Comparison of ENCODE assay signal across 22 mouse cellular contexts in genomic region chr13:109533838-109534523, GRCm38 (mm10).
DNase-seq lines count a peak whose midpoint lies in the region; ATAC-seq lines count a peak whose summit lies in the region.
"Had no signal": no experiment of that assay in that cellular context is flagged by ENCODE, and none has a peak within 500 bp of the region (broad histone marks: within the 10 kb centered on the region; RNA-seq: fewer than 3 reads in every experiment).

No protein-coding gene starts in this region.

- H3K27me3 ChIP-seq in hindbrain, embryonic 12.5 days, result no peaks in the 10 kb centered on the region
- no peaks in the 10 kb centered on the region for H3K27me3 ChIP-seq in hindbrain, embryonic 10.5 days (ENCODE audit: insufficient read depth, poor library complexity, severe bottlenecking)
- no peaks in the 10 kb centered on the region for H3K27me3 ChIP-seq in hindbrain, embryonic 14.5 days (ENCODE audit: control insufficient read depth, insufficient read depth, low read length)
- H3K27me3 ChIP-seq in midbrain, embryonic 12.5 days, result no peaks in the 10 kb centered on the region
- no peaks in the 10 kb centered on the region for H3K27me3 ChIP-seq in neural tube, embryonic 14.5 days (ENCODE audit: control insufficient read depth, insufficient read depth, low read length)
- H3K27me3 ChIP-seq: limb, embryonic 15.5 days; liver, embryonic 15.5 days had no signal

- peak overlapping the region; percentile 64 for H3K27ac ChIP-seq in hindbrain, embryonic 12.5 days
- H3K27ac ChIP-seq in hindbrain, embryonic 10.5 days, result no peak overlapping the region
- H3K27ac ChIP-seq in hindbrain, embryonic 14.5 days, result peak overlapping the region; percentile 78
- peak overlapping the region; percentile 69 for H3K27ac ChIP-seq in midbrain, embryonic 12.5 days (replicated peaks)
- peak overlapping the region; percentile 69 for H3K27ac ChIP-seq in neural tube, embryonic 14.5 days (ENCODE audit: low read depth, low read length)
- H3K27ac ChIP-seq: layer of hippocampus, adult 2 months; limb, embryonic 15.5 days; liver, embryonic 15.5 days had no signal

- H3K9me3 ChIP-seq in hindbrain, embryonic 12.5 days (replicated peaks), result no peaks in the 10 kb centered on the region
- H3K9me3 ChIP-seq in hindbrain, embryonic 10.5 days, result no peaks in the 10 kb centered on the region
- H3K9me3 ChIP-seq in hindbrain, embryonic 14.5 days (ENCODE audit: control insufficient read depth, low read length), result no peaks in the 10 kb centered on the region
- no peaks in the 10 kb centered on the region for H3K9me3 ChIP-seq in midbrain, embryonic 12.5 days
- H3K9me3 ChIP-seq in neural tube, embryonic 14.5 days (ENCODE audit: control insufficient read depth, low read length), result no peaks in the 10 kb centered on the region
- H3K9me3 ChIP-seq: limb, embryonic 15.5 days; liver, embryonic 15.5 days had no signal

- ATAC-seq in hindbrain, embryonic 12.5 days (ENCODE audit: low FRiP score), result peak; percentile 63; the same call in 1 of the 2 replicates
- ATAC-seq in hindbrain, embryonic 14.5 days (ENCODE audit: low FRiP score), result no peak
- ATAC-seq in midbrain, embryonic 12.5 days (ENCODE audit: low FRiP score, low read depth), result peak; percentile 80
- ATAC-seq in neural tube, embryonic 14.5 days (ENCODE audit: low read depth), result peak; percentile 70
- ATAC-seq: activated CD4-positive, CD25-positive, alpha-beta regulatory T cell, adult 4 months; lung, postnatal 0 days had no signal

- H3K9ac ChIP-seq in hindbrain, embryonic 12.5 days, result no peak overlapping the region
- no peak overlapping the region for H3K9ac ChIP-seq in hindbrain, embryonic 14.5 days
- no peak overlapping the region for H3K9ac ChIP-seq in midbrain, embryonic 12.5 days (replicated peaks)
- H3K9ac ChIP-seq in neural tube, embryonic 14.5 days (replicated peaks; ENCODE audit: low read depth, low read length), result no peak overlapping the region
- H3K9ac ChIP-seq: limb, embryonic 15.5 days; liver, embryonic 15.5 days had no signal

- WGBS in hindbrain, embryonic 12.5 days, result 59% methylated on average over 3 of the region's 3 CpGs
- WGBS in hindbrain, embryonic 10.5 days, result 73% methylated on average over 3 of the region's 3 CpGs
- 34% methylated on average over 3 of the region's 3 CpGs for whole genome bisulfite sequencing in hindbrain, embryonic 14.5 days
- 43% methylated on average over 3 of the region's 3 CpGs for WGBS in midbrain, embryonic 12.5 days
- 36% methylated on average over 3 of the region's 3 CpGs for WGBS in neural tube, embryonic 14.5 days

- no peak overlapping the region for H3K4me2 ChIP-seq in hindbrain, embryonic 12.5 days (replicated peaks)
- H3K4me2 ChIP-seq in hindbrain, embryonic 14.5 days (replicated peaks), result 0 out of 2 replicates have a peak overlapping the region, but pooled peaks have one; percentile 4
- no peak overlapping the region for H3K4me2 ChIP-seq in midbrain, embryonic 12.5 days (replicated peaks)
- H3K4me2 ChIP-seq in neural tube, embryonic 14.5 days (ENCODE audit: low read depth, low read length), result no peak overlapping the region
- H3K4me2 ChIP-seq: limb, embryonic 15.5 days; liver, embryonic 15.5 days had no signal

- H3K4me3 ChIP-seq in hindbrain, embryonic 12.5 days, result no peak overlapping the region
- H3K4me3 ChIP-seq in hindbrain, embryonic 10.5 days, result no peak overlapping the region
- no peak overlapping the region for H3K4me3 ChIP-seq in hindbrain, embryonic 14.5 days (replicated peaks; ENCODE audit: low read length)
- no peak overlapping the region for H3K4me3 ChIP-seq in midbrain, embryonic 12.5 days
- no peak overlapping the region for H3K4me3 ChIP-seq in neural tube, embryonic 14.5 days (ENCODE audit: low read depth, low read length)
- H3K4me3 ChIP-seq: erythroblast, embryonic 14.5 days; layer of hippocampus, adult 2 months; limb, embryonic 15.5 days; liver, embryonic 15.5 days had no signal

- H3K36me3 ChIP-seq in hindbrain, embryonic 12.5 days, result no peaks in the 10 kb centered on the region
- no peaks in the 10 kb centered on the region for H3K36me3 ChIP-seq in hindbrain, embryonic 10.5 days
- no peaks in the 10 kb centered on the region for H3K36me3 ChIP-seq in hindbrain, embryonic 14.5 days (replicated peaks; ENCODE audit: control insufficient read depth, insufficient read depth)
- H3K36me3 ChIP-seq in midbrain, embryonic 12.5 days, result no peaks in the 10 kb centered on the region
- no peaks in the 10 kb centered on the region for H3K36me3 ChIP-seq in neural tube, embryonic 14.5 days (ENCODE audit: control insufficient read depth, insufficient read depth, low read length)
- H3K36me3 ChIP-seq: limb, embryonic 15.5 days; liver, embryonic 15.5 days had no signal

- peaks cover 19% of the 10 kb centered on the region for H3K4me1 ChIP-seq in hindbrain, embryonic 12.5 days
- 0 out of 2 replicates have a peak, but pooled peaks cover 6% of the 10 kb centered on the region for H3K4me1 ChIP-seq in hindbrain, embryonic 10.5 days (replicated peaks)
- peaks cover 14% of the 10 kb centered on the region for H3K4me1 ChIP-seq in hindbrain, embryonic 14.5 days (replicated peaks; ENCODE audit: control insufficient read depth, insufficient read depth, low read length)
- H3K4me1 ChIP-seq in midbrain, embryonic 12.5 days, result peaks cover 7% of the 10 kb centered on the region
- H3K4me1 ChIP-seq in neural tube, embryonic 14.5 days (ENCODE audit: control insufficient read depth, insufficient read depth, low read length), result no peaks in the 10 kb centered on the region
- H3K4me1 ChIP-seq: limb, embryonic 15.5 days; liver, embryonic 15.5 days had no signal

- no peak for DNase-seq in hindbrain, embryonic 10.5 days (ENCODE audit: low spot score)
- no peak for DNase-seq in hindbrain, embryonic 14.5 days (ENCODE audit: low spot score)
- DNase-seq in Muller cell, postnatal 12 days (ENCODE audit: inconsistent ontology term), result no peak
- no peak for DNase-seq in cerebellum, adult 8-10 months
- no peak for DNase-seq in kidney, postnatal 36 days
- DNase-seq: adrenal gland, postnatal 10 days; cerebellum, adult 11-12 months; cerebellum, postnatal 36 days; gastrocnemius, postnatal 36 days; kidney, adult 18-20 months; kidney, postnatal 10 days; layer of hippocampus, postnatal 36 days; thymus, adult 2 months had no signal
